Mouse (Mus musculus) thymus, postnatal 25 days (tissue): Measurements from ENCODE around the gene Rtl5.

Experiments used
- DNase-seq: peaks from one replicate; pipeline ENCODE4 v3.0.0; 2022

Rtl5 gene

DNA sequence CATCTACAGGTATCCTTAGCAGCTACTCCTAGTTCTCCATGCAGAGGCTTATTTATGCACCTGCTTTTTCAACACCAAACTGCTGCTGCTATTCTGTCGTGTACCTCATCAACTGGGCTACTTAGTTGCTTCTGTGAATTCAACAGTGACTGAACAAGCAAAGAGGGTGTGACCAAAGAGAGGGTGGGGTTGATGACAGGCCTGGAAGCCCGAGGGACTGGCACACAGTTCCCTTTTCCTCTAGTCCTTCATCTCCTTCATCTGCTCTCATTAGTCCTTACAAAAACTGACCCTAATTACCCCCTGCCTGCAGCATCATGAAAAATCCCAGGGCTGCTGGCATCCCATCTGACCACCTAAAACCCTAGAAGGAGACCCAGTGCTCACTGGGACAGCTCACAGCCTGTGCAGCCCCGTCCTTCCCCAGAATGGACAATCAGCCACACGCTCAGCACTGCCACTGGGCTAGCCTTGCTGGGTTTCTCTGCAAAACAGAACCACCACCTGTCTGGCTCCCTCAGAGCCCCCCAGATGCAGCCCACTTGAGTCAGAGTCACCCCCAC is 5.8 kb downstream of the Rtl5 start:
- no peak for DNase-seq

DNA sequence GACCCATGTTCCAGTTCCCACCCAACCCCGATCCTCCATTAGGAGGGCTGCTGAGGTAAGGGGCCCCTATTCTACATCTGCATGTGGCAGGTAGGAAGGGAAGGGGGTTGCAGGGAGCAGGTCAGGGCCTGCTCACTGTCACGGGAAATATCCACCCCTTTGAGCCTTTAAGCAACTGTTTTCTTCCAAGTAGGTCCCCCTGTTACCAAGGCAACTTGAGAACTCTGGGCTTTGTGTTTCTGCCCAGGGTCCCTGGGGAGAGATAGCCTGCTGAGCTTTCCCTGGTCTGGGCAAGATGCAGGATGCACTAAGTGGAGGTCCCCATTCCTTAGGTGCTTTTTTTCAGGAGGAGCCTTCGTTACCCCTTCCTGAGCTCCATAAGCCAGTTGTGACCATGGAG is 7.0 kb downstream of the Rtl5 start:
- no peak for DNase-seq

DNA sequence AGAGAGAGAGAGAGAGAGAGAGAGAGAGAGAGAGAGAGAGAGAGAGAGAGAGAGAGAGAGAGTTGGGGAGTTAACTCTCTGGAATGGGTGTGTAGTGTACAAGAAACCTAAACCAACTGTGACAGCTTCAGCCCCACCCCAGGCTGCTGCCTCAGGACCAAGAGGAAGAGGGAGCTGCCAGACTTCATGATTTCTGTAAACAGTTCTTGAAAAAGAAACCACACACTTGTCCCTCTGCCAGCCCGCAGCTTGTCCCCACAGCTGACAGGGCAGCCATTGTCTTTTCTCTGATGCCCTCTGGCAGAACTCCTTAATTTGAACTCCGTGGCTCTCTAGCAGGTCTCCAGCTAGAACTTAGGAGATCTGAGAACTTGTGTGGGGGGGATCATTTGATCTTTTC is 10.2 kb downstream of the Rtl5 start:
- no peak for DNase-seq

DNA sequence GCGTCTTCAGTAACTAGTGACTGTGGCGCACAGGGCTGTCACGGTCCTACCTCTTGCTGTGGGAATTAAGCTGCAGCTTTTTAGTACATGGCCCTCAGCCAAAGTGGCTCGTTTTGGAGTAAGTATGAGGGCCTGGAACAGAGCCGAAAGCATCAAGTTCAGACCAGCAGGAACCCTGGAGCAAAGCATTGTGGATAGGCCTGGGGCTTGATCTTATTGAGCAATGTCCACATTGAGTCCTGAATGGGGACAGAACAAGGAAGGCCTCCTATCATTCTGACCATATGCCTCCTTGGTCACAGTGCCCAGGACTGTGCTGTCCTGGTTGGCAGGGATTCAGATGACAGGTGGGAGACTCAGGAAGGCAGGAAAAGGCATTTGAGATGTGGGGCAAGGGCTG is 10.9 kb downstream of the Rtl5 start:
- DNase-seq, result no peak

DNA sequence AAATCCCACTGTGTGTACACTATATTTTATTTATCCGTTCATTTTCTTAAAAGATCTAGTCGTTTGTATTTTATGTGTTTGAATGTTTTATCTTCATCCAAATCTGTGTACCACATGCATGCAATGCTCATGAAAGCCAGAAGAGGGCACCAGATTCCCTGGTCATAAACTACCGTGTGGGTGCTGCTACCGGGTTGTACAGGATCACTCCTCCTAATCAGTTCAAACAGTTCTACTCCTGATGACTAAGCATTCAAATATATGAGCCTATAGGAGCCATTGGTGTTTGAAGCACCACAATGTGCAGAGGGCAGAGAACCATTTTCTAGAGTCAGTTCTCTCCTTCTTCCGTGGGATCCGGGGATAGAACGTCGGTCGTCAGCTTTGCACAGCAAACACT is 11.7 kb downstream of the Rtl5 start:
- peak; percentile 28 for DNase-seq

DNA sequence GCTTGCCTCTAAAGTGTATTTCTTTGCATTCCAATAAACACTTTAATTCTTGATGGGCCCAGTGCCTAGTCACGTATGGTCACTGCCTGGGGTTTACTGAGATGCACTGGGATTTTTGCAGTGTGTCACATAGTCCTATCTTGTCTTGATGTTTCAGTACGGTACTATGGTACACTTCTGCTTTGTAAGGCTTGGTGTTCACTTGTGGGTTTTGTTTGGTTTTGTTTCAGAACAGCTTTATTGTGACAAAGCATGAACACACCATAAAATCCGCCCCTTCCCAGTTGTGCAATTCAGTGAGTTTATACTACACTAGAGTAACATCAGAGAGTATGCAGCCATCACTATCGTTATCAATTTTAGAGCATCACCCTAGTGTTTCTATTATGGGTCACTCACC is 17.1 kb downstream of the Rtl5 start:
- DNase-seq, result no peak

DNA sequence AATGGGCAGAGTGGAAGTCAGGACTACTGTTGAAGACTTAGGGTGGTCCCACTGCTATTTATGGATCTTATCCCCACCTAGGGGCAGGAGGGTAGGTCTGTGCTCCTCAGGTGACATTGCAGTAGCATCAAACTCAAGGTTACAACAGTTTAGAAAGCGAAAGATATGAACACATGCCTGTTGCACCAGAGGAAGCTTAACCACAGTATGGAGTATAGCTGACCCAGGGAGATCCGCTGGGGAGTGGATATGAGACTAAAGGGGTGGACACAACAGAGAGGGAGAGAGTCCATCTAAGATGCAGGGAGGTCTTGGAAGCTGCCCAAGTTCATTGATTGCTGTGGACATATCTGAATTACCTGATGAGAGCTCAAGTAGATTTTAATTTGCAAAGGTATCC is 17.7 kb downstream of the Rtl5 start:
- DNase-seq, result no peak

DNA sequence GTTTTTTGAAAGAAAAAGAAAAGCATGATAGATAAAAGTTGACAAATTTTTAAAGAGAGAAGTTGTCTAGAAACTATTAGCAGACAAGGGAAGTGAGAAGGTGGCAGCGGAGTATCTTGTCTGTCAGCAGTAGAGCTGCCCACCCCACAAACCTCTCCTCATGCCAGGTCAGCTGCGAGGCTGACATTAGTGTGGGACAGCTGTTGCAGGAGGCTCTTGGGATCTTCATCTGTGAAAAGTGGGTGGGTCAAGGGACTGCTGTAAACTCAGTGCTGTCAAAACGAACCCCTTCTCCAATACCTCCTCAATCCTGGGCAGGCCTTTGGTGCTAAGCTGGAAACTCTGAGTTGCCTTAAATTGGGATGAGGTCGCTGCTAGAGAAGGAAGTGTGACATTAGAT is 19.9 kb downstream of the Rtl5 start:
- DNase-seq, result no peak

DNA sequence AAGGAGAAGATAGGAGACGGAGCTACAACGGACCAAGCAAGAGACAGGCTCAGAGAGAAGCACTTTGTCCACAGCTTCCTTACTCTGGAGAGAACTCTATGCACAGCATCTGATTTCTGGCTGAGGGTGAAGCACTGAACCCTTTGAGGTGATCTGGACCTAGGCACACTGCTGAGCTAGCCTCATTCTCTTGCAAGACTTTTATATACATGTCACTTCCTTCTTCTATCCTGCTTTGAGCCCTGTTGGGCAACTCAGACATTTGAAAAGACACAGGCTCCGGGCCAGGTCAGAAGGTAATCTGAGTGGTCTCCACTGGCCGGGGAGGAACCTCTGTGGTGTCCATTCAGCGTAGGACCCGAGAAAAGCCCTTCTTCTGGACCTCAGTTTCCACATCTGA is 20.6 kb downstream of the Rtl5 start:
- DNase-seq, result no peak

DNA sequence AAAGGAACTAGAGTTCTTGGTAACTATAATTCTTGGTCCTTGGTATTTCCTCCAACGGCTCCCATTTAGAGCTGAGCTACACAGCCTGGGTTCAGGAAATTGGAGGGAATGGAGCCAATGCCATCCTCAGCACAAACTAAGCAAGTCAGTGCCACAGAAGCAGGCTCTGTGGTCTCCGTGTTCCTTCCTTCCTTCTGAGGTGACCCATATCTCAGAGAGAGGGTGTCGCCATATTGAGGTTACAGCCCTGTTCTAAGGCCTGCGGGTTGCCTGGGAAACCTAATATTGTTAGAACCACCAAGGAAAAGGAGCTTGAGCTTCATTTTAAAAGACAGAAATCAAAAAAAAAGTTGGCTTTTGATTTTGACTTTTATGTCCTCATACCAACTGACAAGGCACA is 28.7 kb downstream of the Rtl5 start:
- no peak for DNase-seq

DNA sequence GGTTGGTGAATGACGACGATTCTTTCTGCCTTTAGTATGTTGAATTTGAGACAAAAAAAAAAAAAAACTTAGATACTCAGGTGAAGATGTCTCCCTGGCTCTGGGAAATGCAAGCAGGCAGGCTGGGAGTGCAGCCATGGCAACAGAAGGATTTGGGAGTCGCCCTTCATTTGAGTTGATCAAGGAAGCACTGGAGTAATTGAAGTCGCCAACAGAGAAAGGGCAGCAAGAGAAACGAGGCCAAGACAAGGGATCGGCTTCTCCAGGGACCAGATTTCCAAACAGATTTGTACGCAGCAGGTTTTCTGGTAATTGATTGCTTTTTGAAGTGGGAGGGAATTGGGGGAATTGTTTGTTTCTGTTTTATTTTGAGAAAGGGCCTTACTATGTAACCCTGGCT is 29.5 kb downstream of the Rtl5 start:
- DNase-seq, result no peak

DNA sequence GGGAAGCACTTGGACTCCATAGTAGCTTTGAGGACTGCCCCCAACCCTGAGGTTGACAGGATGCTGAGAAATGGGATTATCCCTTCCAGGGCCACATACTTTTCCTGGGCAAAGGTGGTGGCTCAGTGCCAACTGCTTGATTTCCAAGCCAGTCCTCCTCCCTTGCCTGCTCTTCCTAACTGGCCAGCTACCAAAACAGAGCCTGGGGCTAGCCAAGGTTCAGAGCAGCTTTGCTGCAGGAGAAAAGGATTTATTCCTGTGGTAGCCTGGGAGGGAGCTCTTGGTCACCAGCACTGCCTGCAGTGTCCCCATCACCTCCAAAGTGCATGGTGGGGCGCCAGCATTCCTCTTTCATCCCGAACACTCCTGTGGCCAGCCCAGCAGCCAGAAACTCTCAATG is 33.6 kb downstream of the Rtl5 start:
- no peak for DNase-seq

DNA sequence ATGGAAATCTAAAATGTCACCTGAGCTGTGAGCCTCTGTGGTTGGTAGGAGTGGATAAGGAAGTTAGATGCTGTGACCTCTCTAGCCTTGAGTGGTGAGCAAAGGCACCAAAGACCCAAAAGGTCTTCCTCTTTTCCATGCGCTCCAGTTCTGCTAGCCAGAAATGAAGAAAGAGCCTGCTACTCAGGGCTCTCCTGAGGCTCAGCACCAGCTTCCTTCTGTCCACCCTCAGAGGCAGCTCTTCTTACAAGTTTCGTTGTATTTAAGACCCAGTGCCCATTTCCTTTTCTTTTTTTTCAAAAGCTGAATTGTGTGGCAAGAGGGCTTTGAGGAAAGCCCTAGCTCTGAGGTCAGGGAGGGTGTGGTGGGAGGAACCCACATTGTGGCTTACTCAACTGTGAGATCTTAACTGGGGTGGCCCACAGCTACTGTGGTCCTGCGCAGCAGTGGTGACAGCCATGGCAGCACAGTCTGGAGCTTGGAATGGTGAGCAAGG is 34.2 kb downstream of the Rtl5 start:
- DNase-seq, result no peak

DNA sequence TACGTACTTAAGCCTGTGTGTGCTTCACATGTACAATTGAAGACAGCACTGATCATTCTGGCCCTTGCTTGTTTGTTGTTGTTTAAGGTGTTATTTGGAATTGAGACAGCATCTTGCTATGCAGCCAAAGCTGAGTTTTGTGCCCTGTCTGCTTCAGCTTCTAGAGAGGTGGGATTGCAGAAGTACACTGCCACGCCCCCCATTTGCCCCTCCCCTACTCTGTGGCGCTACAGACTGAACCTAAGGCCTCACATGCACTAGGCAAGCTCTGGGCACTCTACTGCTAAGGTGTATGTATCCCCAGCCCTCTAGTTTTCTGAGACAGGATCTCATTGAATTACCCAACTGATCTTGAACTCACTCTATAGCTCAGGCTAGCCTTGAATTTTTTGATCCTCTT is 35.4 kb downstream of the Rtl5 start:
- DNase-seq, result no peak

DNA sequence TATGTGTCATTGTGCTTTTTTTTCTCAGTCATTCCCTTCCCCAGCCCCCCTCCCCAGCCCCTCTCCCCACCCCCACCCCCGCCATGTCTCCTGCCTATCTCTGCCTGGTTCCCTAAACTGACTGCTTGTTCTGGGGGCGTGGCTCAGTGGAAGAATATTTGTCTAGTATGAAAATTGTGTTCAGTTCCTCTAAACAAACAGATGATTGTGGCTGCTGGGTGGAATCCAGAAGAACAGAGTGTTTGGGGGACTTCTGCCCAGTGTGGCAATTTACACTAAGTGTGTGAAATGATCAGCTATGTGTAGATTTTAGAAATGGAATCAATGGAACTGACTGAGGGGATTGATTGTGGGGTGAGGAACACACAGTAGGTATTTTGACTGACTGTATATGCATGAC is 37.5 kb downstream of the Rtl5 start:
- no peak for DNase-seq

DNA sequence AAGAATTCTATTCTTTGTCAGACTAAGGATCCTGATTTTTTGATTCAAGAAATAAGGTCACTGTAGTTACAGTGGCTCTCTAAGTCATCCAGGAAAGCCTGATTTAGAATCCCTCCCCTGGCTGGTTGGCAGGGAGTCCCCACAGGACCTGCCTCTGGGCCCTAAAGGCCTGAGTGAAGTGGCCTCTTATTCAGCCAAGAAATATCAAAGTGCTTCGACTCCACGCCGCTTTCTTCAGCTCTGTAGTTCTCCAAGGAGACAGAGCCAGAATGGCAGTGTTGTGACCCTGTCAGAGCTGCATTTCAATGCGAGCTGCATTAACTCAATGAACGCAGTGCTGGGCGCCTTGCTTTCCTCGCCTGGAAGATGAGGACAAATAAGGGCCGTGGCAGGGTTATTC is 38.7 kb downstream of the Rtl5 start:
- no peak for DNase-seq

DNA sequence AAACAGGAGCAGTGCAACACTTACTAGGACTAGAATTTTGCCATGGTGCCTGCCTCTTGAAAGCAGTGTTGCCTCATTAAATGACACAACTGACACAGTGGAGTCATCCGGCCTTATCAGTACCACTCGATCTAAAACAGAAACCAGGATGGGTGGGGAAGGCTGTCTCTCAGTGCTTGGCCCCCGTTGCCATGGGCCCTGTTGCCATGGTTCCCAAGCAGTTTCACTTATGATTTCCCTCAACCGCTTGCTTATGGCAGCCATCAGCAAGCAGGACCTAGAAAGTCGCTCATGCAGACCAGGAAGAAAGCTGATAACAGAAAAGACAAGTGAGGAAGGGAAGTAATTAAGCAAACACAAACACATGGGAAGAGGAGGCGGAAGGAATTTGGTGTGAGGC is 39.3 kb downstream of the Rtl5 start:
- DNase-seq, result peak; percentile 58

DNA sequence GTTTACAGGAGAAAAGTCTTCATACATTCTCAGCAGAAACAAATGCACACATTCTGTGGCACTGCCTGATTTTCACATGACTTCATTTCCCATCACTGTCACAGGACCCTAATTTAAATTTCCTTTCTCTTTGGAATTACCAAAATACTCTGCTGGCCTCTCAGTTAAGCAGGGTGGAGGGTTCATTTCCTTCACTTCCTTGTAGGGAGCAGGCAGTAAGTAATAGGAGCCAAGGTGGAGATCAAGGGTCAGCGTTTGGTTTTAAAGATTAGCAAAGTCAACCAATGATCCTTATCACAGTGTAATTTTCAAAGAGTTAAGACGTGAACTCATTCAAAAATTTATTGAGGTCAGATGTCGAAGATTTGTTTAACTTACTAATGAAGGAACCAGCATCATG is 46.1 kb downstream of the Rtl5 start:
- no peak for DNase-seq

DNA sequence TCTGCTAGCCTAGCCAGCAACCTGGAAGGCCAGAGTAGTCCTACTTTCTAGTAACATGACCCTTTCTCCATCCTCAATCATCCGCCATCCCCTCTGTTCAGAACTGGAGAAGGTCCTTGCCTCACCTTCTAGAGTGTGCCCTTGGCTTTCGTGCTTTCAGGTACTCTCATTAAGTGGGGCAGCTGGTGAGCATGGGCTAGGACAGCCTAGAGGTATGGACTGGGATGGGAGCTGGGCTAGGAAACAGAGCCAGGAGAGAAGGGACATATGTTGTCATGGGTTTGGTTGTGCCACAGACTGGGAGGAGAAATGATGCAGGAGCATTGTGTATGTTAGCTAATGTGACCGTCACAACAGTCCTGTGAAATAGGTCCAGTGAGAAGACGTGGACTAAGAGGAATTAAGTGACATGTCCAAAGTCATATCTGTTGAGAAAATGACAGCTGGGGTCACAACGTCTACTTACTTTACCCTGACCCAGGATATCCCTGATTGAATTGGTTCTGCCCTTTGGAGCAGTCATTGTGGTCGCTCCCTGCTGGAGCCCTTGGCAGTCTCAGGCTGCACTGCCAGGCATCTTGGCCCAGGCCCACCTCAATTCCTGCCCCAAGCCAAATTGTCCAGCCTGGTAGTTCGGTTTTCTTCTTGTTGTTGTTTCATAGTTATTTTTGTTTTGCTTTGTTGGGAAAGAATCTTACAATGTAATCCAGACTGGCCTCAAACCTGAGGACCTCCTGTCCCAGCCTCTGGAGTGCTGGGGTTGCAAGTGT is 51.4 kb downstream of the Rtl5 start:
- no peak for DNase-seq

DNA sequence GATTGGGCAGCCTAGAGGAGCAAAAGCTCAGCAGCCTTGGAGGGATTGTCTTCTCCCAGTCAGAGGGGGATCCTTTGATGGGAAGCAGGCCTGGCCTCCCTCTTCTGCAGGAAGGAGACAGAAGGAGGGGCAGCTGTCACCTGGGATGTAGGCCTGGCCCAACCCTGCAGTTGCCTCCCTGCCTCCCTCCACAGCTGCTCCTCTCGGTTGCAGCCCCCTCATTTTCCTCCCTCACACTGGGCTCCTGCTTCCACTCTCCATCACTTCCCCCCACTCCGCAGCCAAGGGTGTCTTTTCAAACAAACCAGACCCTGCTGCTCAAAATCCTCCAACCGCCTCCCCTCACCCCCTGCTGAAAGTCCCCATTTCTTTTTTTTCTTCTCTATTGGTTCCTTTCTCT is 52.2 kb downstream of the Rtl5 start:
- DNase-seq, result no peak

DNA sequence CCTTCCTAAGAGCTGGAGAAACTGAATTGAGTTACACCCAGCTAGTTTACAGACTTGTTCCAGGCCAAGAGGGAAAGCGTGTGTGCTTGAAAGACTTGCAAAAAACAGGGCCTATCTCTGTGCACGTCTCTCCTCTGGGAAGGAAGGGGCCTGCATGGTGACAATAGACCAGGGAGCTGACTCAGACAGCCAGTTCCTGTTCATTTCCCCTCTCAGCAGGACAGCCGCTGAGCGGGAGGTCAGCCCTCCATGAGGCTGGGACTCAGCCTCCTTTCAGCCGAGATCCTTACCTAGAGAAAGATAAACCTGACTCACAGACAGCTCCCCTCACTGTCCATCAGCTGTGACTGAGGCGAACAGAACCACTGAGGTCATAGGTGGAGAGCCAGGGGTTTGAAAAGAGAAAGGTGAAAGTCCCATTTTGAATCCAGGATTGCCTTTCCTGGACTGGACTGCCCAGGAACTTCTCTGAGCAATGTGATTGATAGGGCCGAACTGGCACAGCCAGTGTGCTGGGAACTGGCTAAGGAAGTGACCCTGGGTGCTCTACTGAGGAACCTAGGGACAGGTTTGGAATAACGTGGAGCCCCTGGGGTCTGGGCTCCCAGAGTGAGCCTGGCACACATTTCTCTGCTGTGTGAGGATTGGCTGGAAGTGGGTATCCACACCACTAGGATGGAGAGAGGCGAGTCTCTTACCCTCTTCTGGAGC is 53.7 kb downstream of the Rtl5 start:
- no peak for DNase-seq
